Mouse (Mus musculus) skeletal muscle tissue, adult 2 months (tissue): ENCODE results near the gene B4galt7.
"Not testable (repeated sequence)": the region's sequence is repeated elsewhere in the genome, so short reads cannot be mapped to it uniquely, and the experiment has no call there.

Source experiments
- DNase-seq: peaks from one replicate; pipeline ENCODE4 v3.0.0-alpha.2; 2012; ENCODE audit warnings: low read depth, low spot score

B4galt7 gene

GRCm38 (mm10) chr13:55599566-55600540 is at the start of gene B4galt7:
TSS of gene B4galt7 (plus strand) at chr13:55599896.
- peak; percentile 69 for DNase-seq

GRCm38 (mm10) chr13:55555921-55556320 is 43.8 kb upstream of the B4galt7 start:
- no peak for DNase-seq

GRCm38 (mm10) chr13:55557499-55557898 is 42.2 kb upstream of the B4galt7 start:
- DNase-seq = no peak

- DNase-seq = peak; percentile 50
Observed at GRCm38 (mm10) chr13:55563266-55563879, 36.3 kb upstream of the B4galt7 start.

GRCm38 (mm10) chr13:55567001-55567400 is 32.7 kb upstream of the B4galt7 start:
- no peak for DNase-seq

GRCm38 (mm10) chr13:55567949-55568348 is 31.7 kb upstream of the B4galt7 start:
- no peak for DNase-seq

GRCm38 (mm10) chr13:55568524-55568923 is 31.2 kb upstream of the B4galt7 start:
- not testable (repeated sequence) for DNase-seq

GRCm38 (mm10) chr13:55569726-55570285 is 29.9 kb upstream of the B4galt7 start:
- no peak for DNase-seq

- no peak for DNase-seq
Observed at GRCm38 (mm10) chr13:55570286-55570973, 29.3 kb upstream of the B4galt7 start.

- peak; percentile 81 for DNase-seq
Observed at GRCm38 (mm10) chr13:55571027-55571751, 28.5 kb upstream of the B4galt7 start, which contains the start of gene Fam193b. TSS of gene Fam193b (minus strand) at chr13:55571120.

- DNase-seq = no peak
Observed at GRCm38 (mm10) chr13:55571977-55572376, 27.7 kb upstream of the B4galt7 start.

- no peak for DNase-seq
Observed at GRCm38 (mm10) chr13:55573432-55573831, 26.3 kb upstream of the B4galt7 start, which contains the start of gene Tmed9. TSS of gene Tmed9 (plus strand) at chr13:55573732.

- DNase-seq = no peak
Observed at GRCm38 (mm10) chr13:55574321-55574720, 25.4 kb upstream of the B4galt7 start.

GRCm38 (mm10) chr13:55575932-55576331 is 23.8 kb upstream of the B4galt7 start:
- no peak for DNase-seq

GRCm38 (mm10) chr13:55576872-55577271 is 22.8 kb upstream of the B4galt7 start:
- DNase-seq = not testable (repeated sequence)

- no peak for DNase-seq
Observed at GRCm38 (mm10) chr13:55578086-55578485, 21.6 kb upstream of the B4galt7 start.

- no peak for DNase-seq
Observed at GRCm38 (mm10) chr13:55591961-55592490, 7.7 kb upstream of the B4galt7 start.

- peak; percentile 95 for DNase-seq
Observed at GRCm38 (mm10) chr13:55592512-55593253, 7.0 kb upstream of the B4galt7 start.

- no peak for DNase-seq
Observed at GRCm38 (mm10) chr13:55593254-55593747, 6.4 kb upstream of the B4galt7 start.

GRCm38 (mm10) chr13:55595375-55595774 is 4.3 kb upstream of the B4galt7 start:
- DNase-seq = peak; percentile 75
